ENCODE assay signal across 23 mouse cellular contexts in genomic region chr9:50816512-50816911, GRCm38 (mm10). TPM values are rescaled to one million over a fixed set of nuclear protein-coding genes. Genes with fewer than 3 reads are reported as not detected.
DNase-seq lines count a peak whose midpoint lies in the region; ATAC-seq and TF ChIP-seq lines count a peak whose summit lies in the region.
"Had no signal": no experiment of that assay in that cellular context is flagged by ENCODE, and none has a peak within 500 bp of the region (broad histone marks: within the 10 kb centered on the region; RNA-seq: fewer than 3 reads in every experiment).

No protein-coding gene starts in this region.

- peak; percentile 29 for DNase-seq in heart, adult 11 months
- no peak for DNase-seq in heart, adult 8-10 months (ENCODE audit: low spot score)
- peak; percentile 81 for DNase-seq in liver, embryonic 13.5 days
- peak; percentile 37 for DNase-seq in liver, postnatal 0 days
- DNase-seq in Muller cell, postnatal 12 days (ENCODE audit: inconsistent ontology term): no peak
- DNase-seq in gastrocnemius, postnatal 36 days: no peak
- DNase-seq in left cerebral cortex, postnatal 10 days (ENCODE audit: extremely low spot score in 1 of 2, low spot score in 2 of 2): no peak
- DNase-seq: adrenal gland, postnatal 10 days; B cell, adult 2 months; cerebellum, adult 11-12 months; cerebellum, adult 9-11 months; gastrocnemius, postnatal 14 days; heart, postnatal 10 days; heart, postnatal 4 days had no signal

- 0 out of 2 replicates have a peak, but pooled peaks cover 4% of the 10 kb centered on the region for H3K9me3 ChIP-seq in liver, embryonic 13.5 days (replicated peaks)
- no peaks in the 10 kb centered on the region for H3K9me3 ChIP-seq in liver, postnatal 0 days (ENCODE audit: low read length)
- H3K9me3 ChIP-seq: forebrain, embryonic 15.5 days; G1E; heart, embryonic 10.5 days; hindbrain, embryonic 12.5 days had no signal

- peak overlapping the region; percentile 84 for H3K27ac ChIP-seq in liver, embryonic 13.5 days
- H3K27ac ChIP-seq in liver, postnatal 0 days (ENCODE audit: low read depth): peak overlapping the region; percentile 34
- H3K27ac ChIP-seq: embryonic facial prominence, embryonic 10.5 days; forebrain, embryonic 15.5 days; heart, embryonic 10.5 days; hindbrain, embryonic 12.5 days had no signal

- peak; percentile 100 for TF ChIP-seq EP300 in liver, postnatal 0 days (IDR thresholded peaks at IDR 0.05; ENCODE audit: low read depth)

- peaks cover 25% of the 10 kb centered on the region for H3K36me3 ChIP-seq in liver, embryonic 13.5 days
- peaks cover 9% of the 10 kb centered on the region for H3K36me3 ChIP-seq in liver, postnatal 0 days (replicated peaks; ENCODE audit: insufficient read depth, low read length)

- H3K4me3 ChIP-seq in liver, embryonic 13.5 days (replicated peaks): no peak overlapping the region
- no peak overlapping the region for H3K4me3 ChIP-seq in liver, postnatal 0 days (ENCODE audit: low read depth, low read length)
- H3K4me3 ChIP-seq: embryonic facial prominence, embryonic 10.5 days; erythroblast, embryonic 14.5 days; forebrain, embryonic 15.5 days; heart, embryonic 10.5 days; hindbrain, embryonic 12.5 days had no signal

- intact Hi-C loops in gastrocnemius, postnatal 36 days (cut with DNase I): no loop called here
- intact Hi-C loops in left cerebral cortex, postnatal 10 days (cut with DNase I): no loop called here

- TF ChIP-seq CTCF in liver, postnatal 0 days (IDR thresholded peaks at IDR 0.05; ENCODE audit: low read depth): no peak

- ATAC-seq in erythroid progenitor cell, adult 5-6 weeks (replicated peaks; ENCODE audit: low FRiP score, poor library complexity, severe bottlenecking): peak; percentile 92
- peak; percentile 84 for ATAC-seq in liver, embryonic 13.5 days (ENCODE audit: low read depth)
- ATAC-seq in liver, postnatal 0 days: peak; percentile 88
- ATAC-seq: CD4-positive, CD25-positive, alpha-beta regulatory T cell, adult 4 months; forebrain, embryonic 15.5 days; hindbrain, embryonic 16.5 days had no signal

- WGBS in liver, embryonic 13.5 days (ENCODE audit: insufficient replicate concordance): 45% methylated on average over 1 of the region's 1 CpGs
- 62% methylated on average over 1 of the region's 1 CpGs for WGBS in liver, postnatal 0 days (ENCODE audit: insufficient replicate concordance)

- H3K4me2 ChIP-seq in liver, embryonic 13.5 days: no peak overlapping the region
- H3K4me2 ChIP-seq in liver, postnatal 0 days (ENCODE audit: low read depth, low read length): no peak overlapping the region
- H3K4me2 ChIP-seq: forebrain, embryonic 15.5 days; hindbrain, embryonic 12.5 days had no signal

- H3K4me1 ChIP-seq in liver, embryonic 13.5 days (replicated peaks): peaks cover 74% of the 10 kb centered on the region
- H3K4me1 ChIP-seq in liver, postnatal 0 days (ENCODE audit: insufficient read depth): peaks cover 27% of the 10 kb centered on the region
- H3K4me1 ChIP-seq: embryonic facial prominence, embryonic 10.5 days; forebrain, embryonic 15.5 days; heart, embryonic 10.5 days; hindbrain, embryonic 12.5 days had no signal

- no peaks in the 10 kb centered on the region for H3K27me3 ChIP-seq in liver, embryonic 13.5 days
- no peaks in the 10 kb centered on the region for H3K27me3 ChIP-seq in liver, postnatal 0 days (ENCODE audit: insufficient read depth, low read length)
- H3K27me3 ChIP-seq: forebrain, embryonic 15.5 days; hindbrain, embryonic 12.5 days had no signal

- no peak overlapping the region for H3K9ac ChIP-seq in liver, embryonic 13.5 days
- H3K9ac ChIP-seq in liver, postnatal 0 days (replicated peaks): no peak overlapping the region
- H3K9ac ChIP-seq: forebrain, embryonic 15.5 days; hindbrain, embryonic 12.5 days had no signal

RNA-seq across cellular contexts. Expression of gene Ppp2r1b, which starts 28.6 kb away (rescaled TPM):
- 10 to 100 TPM in 2 of 4 experiments, 1 to 10 TPM in 2; 6.5 to 11.8 (median 9.8) TPM for total RNA-seq in heart, adult 8-10 months (2022)
- 88.0 and 88.3 TPM in 2 replicates for total RNA-seq in erythroid progenitor cell, adult 5-6 weeks (2015; ENCODE audit: low replicate concordance)
- 87.7 and 116 TPM in 2 replicates for total RNA-seq in erythroid progenitor cell, adult 5-6 weeks (2017; ENCODE audit: low replicate concordance)
- polyA plus RNA-seq in liver, embryonic 13.5 days (2015; fragmentation: Nextera tagmentation; extraction: Ambion mirVana): 97.1 and 117 TPM in 2 replicates
- polyA plus RNA-seq in liver, postnatal 0 days (2015; fragmentation: Nextera tagmentation; extraction: Ambion mirVana): 18.8 and 29.0 TPM in 2 replicates
- total RNA-seq in gastrocnemius, postnatal 36 days (2021): 1 to 10 TPM; 4.9 to 5.9 TPM
- 10 to 100 TPM; 21.1 to 23.2 TPM for total RNA-seq in left cerebral cortex, postnatal 10 days (2021)

RNA-seq across cellular contexts. Expression of gene 1110032A03Rik, which starts 41.2 kb away (rescaled TPM):
- total RNA-seq in heart, adult 8-10 months (2022): 10 to 100 TPM; 12.0 to 15.6 (median 13.6) TPM
- 28.1 and 38.2 TPM in 2 replicates for total RNA-seq in erythroid progenitor cell, adult 5-6 weeks (2015; ENCODE audit: low replicate concordance)
- 15.9 and 21.1 TPM in 2 replicates for total RNA-seq in erythroid progenitor cell, adult 5-6 weeks (2017; ENCODE audit: low replicate concordance)
- polyA plus RNA-seq in liver, embryonic 13.5 days (2015; fragmentation: Nextera tagmentation; extraction: Ambion mirVana): 13.4 and 14.6 TPM in 2 replicates
- polyA plus RNA-seq in liver, postnatal 0 days (2015; fragmentation: Nextera tagmentation; extraction: Ambion mirVana): 34.6 and 36.2 TPM in 2 replicates
- 10 to 100 TPM in 1 of 2 experiments, 1 to 10 TPM in 1; 9.8 to 11.2 TPM for total RNA-seq in gastrocnemius, postnatal 36 days (2021)
- total RNA-seq in left cerebral cortex, postnatal 10 days (2021): 10 to 100 TPM; 27.0 to 28.7 TPM

RNA-seq across cellular contexts. Expression of gene Alg9, which starts 41.7 kb away (rescaled TPM):
- total RNA-seq in heart, adult 8-10 months (2022): 10 to 100 TPM in 3 of 4 experiments, 1 to 10 TPM in 1; 8.2 to 12.5 (median 11.4) TPM
- 16.8 and 45.4 TPM in 2 replicates for total RNA-seq in erythroid progenitor cell, adult 5-6 weeks (2015; ENCODE audit: low replicate concordance)
- total RNA-seq in erythroid progenitor cell, adult 5-6 weeks (2017; ENCODE audit: low replicate concordance): 11.4 and 14.8 TPM in 2 replicates
- 15.9 and 17.5 TPM in 2 replicates for polyA plus RNA-seq in liver, embryonic 13.5 days (2015; fragmentation: Nextera tagmentation; extraction: Ambion mirVana)
- polyA plus RNA-seq in liver, postnatal 0 days (2015; fragmentation: Nextera tagmentation; extraction: Ambion mirVana): 7.5 and 8.6 TPM in 2 replicates
- total RNA-seq in gastrocnemius, postnatal 36 days (2021): 10 to 100 TPM in 1 of 2 experiments, 1 to 10 TPM in 1; 7.1 to 10.2 TPM
- total RNA-seq in left cerebral cortex, postnatal 10 days (2021): 10 to 100 TPM; 36.2 to 38.7 TPM

RNA-seq across cellular contexts. Expression of gene Fdxacb1, which starts 48.5 kb away (rescaled TPM):
- total RNA-seq in heart, adult 8-10 months (2022): 1 to 10 TPM; 4.9 to 6.9 (median 5.1) TPM
- total RNA-seq in erythroid progenitor cell, adult 5-6 weeks (2015; ENCODE audit: low replicate concordance): 7.9 and 8.0 TPM in 2 replicates
- 6.8 and 8.2 TPM in 2 replicates for total RNA-seq in erythroid progenitor cell, adult 5-6 weeks (2017; ENCODE audit: low replicate concordance)
- 11.8 and 13.2 TPM in 2 replicates for polyA plus RNA-seq in liver, embryonic 13.5 days (2015; fragmentation: Nextera tagmentation; extraction: Ambion mirVana)
- polyA plus RNA-seq in liver, postnatal 0 days (2015; fragmentation: Nextera tagmentation; extraction: Ambion mirVana): 4.9 and 6.6 TPM in 2 replicates
- total RNA-seq in gastrocnemius, postnatal 36 days (2021): 1 to 10 TPM; 4.3 to 4.6 TPM
- total RNA-seq in left cerebral cortex, postnatal 10 days (2021): 1 to 10 TPM; 5.5 to 6.6 TPM

Comparison
In these comparisons a context has a peak if more than half of its experiments do, and no peak if none do; other contexts are left out.
1. DNase-seq: peak in heart, adult 11 months (single experiment), liver, embryonic 13.5 days (single experiment) and liver, postnatal 0 days (single experiment); none in heart, adult 8-10 months (single experiment), Muller cell, postnatal 12 days (single experiment), gastrocnemius, postnatal 36 days (0 of 2) and left cerebral cortex, postnatal 10 days (0 of 2).
2. Peak in every context shown above with its lines, with median percentiles within 50 percentile points of each other: ATAC-seq.